Mouse (Mus musculus) heart, adult 2 months (tissue): Measurements from ENCODE around the gene Pcdh15.

Source experiments
- CTCF ChIP-seq: fragments of 200-600 bp; IDR thresholded peaks from 2 replicates; pipeline ENCODE4 v1.8.1; 2022; ENCODE audit warnings: antibody characterized with exemption, mild to moderate bottlenecking, moderate library complexity
- POLR2A ChIP-seq: fragments of 200-500 bp; IDR thresholded peaks from 2 replicates; pipeline ENCODE4 v1.6.1; 2011; ENCODE audit warnings: mild to moderate bottlenecking, low read depth, low read length, control low read depth; ENCODE audit not compliant: insufficient read depth

DNA sequence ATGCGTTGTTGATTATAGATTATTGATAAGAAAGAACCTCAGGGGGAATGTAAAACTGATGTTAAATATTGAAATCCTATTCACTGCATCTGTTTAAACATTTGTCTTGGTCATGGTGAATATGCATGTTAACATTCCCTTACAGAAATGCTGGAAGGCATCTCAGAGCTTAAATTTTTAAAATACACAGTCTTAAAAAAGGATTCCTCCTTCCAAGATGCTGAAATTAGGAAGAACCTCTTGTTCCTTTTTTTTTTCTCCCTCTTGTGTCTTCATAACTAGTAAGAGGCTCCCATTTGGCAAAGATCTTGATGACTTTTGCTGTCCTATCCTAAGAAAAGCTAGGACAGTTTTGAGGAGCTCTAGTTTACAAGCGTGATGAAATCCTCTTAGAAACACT, 284.9 kb downstream of the Pcdh15 start:
- TF ChIP-seq CTCF (no peak), POLR2A (no peak)
